Mouse (Mus musculus) spleen, adult 2 months (tissue): ENCODE results near the gene Cd81.

Source experiments
- CTCF ChIP-seq: fragments of 200-500 bp; IDR thresholded peaks from 2 replicates; pipeline ENCODE4 v1.5.1; 2011; ENCODE audit warnings: mild to moderate bottlenecking, inconsistent platforms; ENCODE audit not compliant: insufficient read depth, insufficient read length, insufficient replicate concordance; ENCODE audit errors: extremely low read depth
- POLR2A ChIP-seq: fragments of 200-500 bp; IDR thresholded peaks from 2 replicates; pipeline ENCODE4 v1.6.1; 2011; ENCODE audit warnings: low read depth, low read length, inconsistent platforms

- TF ChIP-seq CTCF (no peak), POLR2A (no peak)
Measured at GRCm38 (mm10) chr7:143027196-143027595, 25.3 kb upstream of the Cd81 start.
